Mouse (Mus musculus): ENCODE measurements around the gene Plcl1. TPM values are rescaled to one million over a fixed set of nuclear protein-coding genes. Genes with fewer than 3 reads are reported as not detected.

Plcl1 gene
- polyA plus RNA-seq, 1 experiment from 2014 or later = 0.70 TPM

- no peaks in the 10 kb centered on the region for H3K4me1 ChIP-seq (ENCODE audit: control insufficient read depth, insufficient read depth, low read length)
- H3K9ac ChIP-seq (ENCODE audit: low read depth, low read length) = no peak overlapping the region
- H3K4me2 ChIP-seq = no peak overlapping the region
- WGBS (ENCODE audit: insufficient replicate concordance) = 54% methylated on average over 10 of the region's 10 CpGs
- H3K4me3 ChIP-seq (ENCODE audit: low read depth, low read length) = no peak overlapping the region
- no peaks in the 10 kb centered on the region for H3K9me3 ChIP-seq (replicated peaks; ENCODE audit: control insufficient read depth, low read length)
- no peak overlapping the region for H3K27ac ChIP-seq (ENCODE audit: low read depth, low read length)
- no peaks in the 10 kb centered on the region for H3K36me3 ChIP-seq (ENCODE audit: control insufficient read depth, insufficient read depth, low read length)
- ATAC-seq (replicated peaks; ENCODE audit: insufficient number of reproducible peaks, low FRiP score, low TSS enrichment) = no peak
- H3K27me3 ChIP-seq (ENCODE audit: control insufficient read depth, insufficient read depth, low read length) = no peaks in the 10 kb centered on the region
These were observed 259.6 kb downstream of the Plcl1 start for GRCm38 (mm10) chr1:55665137-55665827.

GRCm38 (mm10) chr1:55665828-55666673 is 260.3 kb downstream of the Plcl1 start:
- Histone ChIP-seq H3K9ac (ENCODE audit: low read depth, low read length) (no peak overlapping the region), H3K36me3 (ENCODE audit: control insufficient read depth, insufficient read depth, low read length) (no peaks in the 10 kb centered on the region), H3K27ac (ENCODE audit: low read depth, low read length) (no peak overlapping the region), H3K4me2 (no peak overlapping the region), H3K4me3 (ENCODE audit: low read depth, low read length) (no peak overlapping the region), H3K9me3 (replicated peaks; ENCODE audit: control insufficient read depth, low read length) (no peaks in the 10 kb centered on the region), H3K4me1 (ENCODE audit: control insufficient read depth, insufficient read depth, low read length) (no peaks in the 10 kb centered on the region), H3K27me3 (ENCODE audit: control insufficient read depth, insufficient read depth, low read length) (no peaks in the 10 kb centered on the region)
- ATAC-seq (replicated peaks; ENCODE audit: insufficient number of reproducible peaks, low FRiP score, low TSS enrichment) = no peak
- WGBS (ENCODE audit: insufficient replicate concordance) = 58% methylated on average over 11 of the region's 11 CpGs

- Histone ChIP-seq H3K4me1 (ENCODE audit: control insufficient read depth, insufficient read depth, low read length) (no peaks in the 10 kb centered on the region), H3K4me2 (no peak overlapping the region), H3K9ac (ENCODE audit: low read depth, low read length) (no peak overlapping the region), H3K27ac (ENCODE audit: low read depth, low read length) (no peak overlapping the region), H3K4me3 (ENCODE audit: low read depth, low read length) (no peak overlapping the region), H3K27me3 (ENCODE audit: control insufficient read depth, insufficient read depth, low read length) (no peaks in the 10 kb centered on the region), H3K9me3 (replicated peaks; ENCODE audit: control insufficient read depth, low read length) (no peaks in the 10 kb centered on the region), H3K36me3 (ENCODE audit: control insufficient read depth, insufficient read depth, low read length) (no peaks in the 10 kb centered on the region)
- 47% methylated on average over 5 of the region's 5 CpGs for WGBS (ENCODE audit: insufficient replicate concordance)
- ATAC-seq (replicated peaks; ENCODE audit: insufficient number of reproducible peaks, low FRiP score, low TSS enrichment) = no peak
These were observed 261.1 kb downstream of the Plcl1 start for GRCm38 (mm10) chr1:55666798-55667197.

- Histone ChIP-seq H3K36me3 (ENCODE audit: control insufficient read depth, insufficient read depth, low read length) (no peaks in the 10 kb centered on the region), H3K9ac (ENCODE audit: low read depth, low read length) (no peak overlapping the region), H3K27ac (ENCODE audit: low read depth, low read length) (no peak overlapping the region), H3K4me2 (no peak overlapping the region), H3K27me3 (ENCODE audit: control insufficient read depth, insufficient read depth, low read length) (no peaks in the 10 kb centered on the region), H3K4me3 (ENCODE audit: low read depth, low read length) (no peak overlapping the region), H3K9me3 (replicated peaks; ENCODE audit: control insufficient read depth, low read length) (no peaks in the 10 kb centered on the region), H3K4me1 (ENCODE audit: control insufficient read depth, insufficient read depth, low read length) (no peaks in the 10 kb centered on the region)
- WGBS (ENCODE audit: insufficient replicate concordance) = 70% methylated on average over 4 of the region's 4 CpGs
- no peak for ATAC-seq (replicated peaks; ENCODE audit: insufficient number of reproducible peaks, low FRiP score, low TSS enrichment)
These were observed 263.0 kb downstream of the Plcl1 start for GRCm38 (mm10) chr1:55668622-55669237.

- Histone ChIP-seq H3K27me3 (ENCODE audit: control insufficient read depth, insufficient read depth, low read length) (no peaks in the 10 kb centered on the region), H3K4me2 (no peak overlapping the region), H3K27ac (ENCODE audit: low read depth, low read length) (no peak overlapping the region), H3K4me3 (ENCODE audit: low read depth, low read length) (no peak overlapping the region), H3K4me1 (ENCODE audit: control insufficient read depth, insufficient read depth, low read length) (no peaks in the 10 kb centered on the region), H3K9me3 (replicated peaks; ENCODE audit: control insufficient read depth, low read length) (no peaks in the 10 kb centered on the region), H3K9ac (ENCODE audit: low read depth, low read length) (no peak overlapping the region), H3K36me3 (ENCODE audit: control insufficient read depth, insufficient read depth, low read length) (no peaks in the 10 kb centered on the region)
- WGBS (ENCODE audit: insufficient replicate concordance) = 91% methylated on average over 3 of the region's 3 CpGs
- ATAC-seq (replicated peaks; ENCODE audit: insufficient number of reproducible peaks, low FRiP score, low TSS enrichment) = no peak
These were observed 277.0 kb downstream of the Plcl1 start for GRCm38 (mm10) chr1:55682676-55683075.

- no peak for ATAC-seq (replicated peaks; ENCODE audit: insufficient number of reproducible peaks, low FRiP score, low TSS enrichment)
- WGBS (ENCODE audit: insufficient replicate concordance) = 86% methylated on average over 5 of the region's 5 CpGs
- Histone ChIP-seq H3K27ac (ENCODE audit: low read depth, low read length) (no peak overlapping the region), H3K4me3 (ENCODE audit: low read depth, low read length) (no peak overlapping the region), H3K36me3 (ENCODE audit: control insufficient read depth, insufficient read depth, low read length) (no peaks in the 10 kb centered on the region), H3K9ac (ENCODE audit: low read depth, low read length) (no peak overlapping the region), H3K4me1 (ENCODE audit: control insufficient read depth, insufficient read depth, low read length) (no peaks in the 10 kb centered on the region), H3K9me3 (replicated peaks; ENCODE audit: control insufficient read depth, low read length) (no peaks in the 10 kb centered on the region), H3K4me2 (no peak overlapping the region), H3K27me3 (ENCODE audit: control insufficient read depth, insufficient read depth, low read length) (no peaks in the 10 kb centered on the region)
These were observed 280.5 kb downstream of the Plcl1 start for GRCm38 (mm10) chr1:55686261-55686660.

- Histone ChIP-seq H3K27ac (ENCODE audit: low read depth, low read length) (no peak overlapping the region), H3K9me3 (replicated peaks; ENCODE audit: control insufficient read depth, low read length) (no peaks in the 10 kb centered on the region), H3K9ac (ENCODE audit: low read depth, low read length) (no peak overlapping the region), H3K4me1 (ENCODE audit: control insufficient read depth, insufficient read depth, low read length) (no peaks in the 10 kb centered on the region), H3K4me3 (ENCODE audit: low read depth, low read length) (no peak overlapping the region), H3K4me2 (no peak overlapping the region), H3K27me3 (ENCODE audit: control insufficient read depth, insufficient read depth, low read length) (no peaks in the 10 kb centered on the region), H3K36me3 (ENCODE audit: control insufficient read depth, insufficient read depth, low read length) (no peaks in the 10 kb centered on the region)
- WGBS (ENCODE audit: insufficient replicate concordance) = 70% methylated on average over 10 of the region's 10 CpGs
- ATAC-seq (replicated peaks; ENCODE audit: insufficient number of reproducible peaks, low FRiP score, low TSS enrichment) = no peak
These were observed 288.0 kb downstream of the Plcl1 start for GRCm38 (mm10) chr1:55693636-55694220.

GRCm38 (mm10) chr1:55696206-55696605 is 290.5 kb downstream of the Plcl1 start:
- Histone ChIP-seq H3K27ac (ENCODE audit: low read depth, low read length) (no peak overlapping the region), H3K27me3 (ENCODE audit: control insufficient read depth, insufficient read depth, low read length) (no peaks in the 10 kb centered on the region), H3K4me2 (no peak overlapping the region), H3K36me3 (ENCODE audit: control insufficient read depth, insufficient read depth, low read length) (no peaks in the 10 kb centered on the region), H3K9me3 (replicated peaks; ENCODE audit: control insufficient read depth, low read length) (no peaks in the 10 kb centered on the region), H3K4me1 (ENCODE audit: control insufficient read depth, insufficient read depth, low read length) (no peaks in the 10 kb centered on the region), H3K4me3 (ENCODE audit: low read depth, low read length) (no peak overlapping the region), H3K9ac (ENCODE audit: low read depth, low read length) (no peak overlapping the region)
- WGBS (ENCODE audit: insufficient replicate concordance) = 87% methylated on average over 5 of the region's 5 CpGs
- ATAC-seq (replicated peaks; ENCODE audit: insufficient number of reproducible peaks, low FRiP score, low TSS enrichment) = no peak

All from heart, embryonic 11.5 days (tissue).